Mouse (Mus musculus): ENCODE measurements around the gene Gsg1l2.

GRCm38 (mm10) chr11:67829530-67829929, 55.1 kb downstream of the Gsg1l2 start:
- no peak for TF ChIP-seq POLR2A (IDR thresholded peaks at IDR 0.05; ENCODE audit: low read depth, low read length)
- TF ChIP-seq CTCF (IDR thresholded peaks at IDR 0.05; ENCODE audit: extremely low read depth, insufficient read length, insufficient replicate concordance, low read depth, low read length): no peak
